Mouse (Mus musculus) G1E (cell line): Measurements from ENCODE around the gene Dpf3.

Experiments used
- CTCF ChIP-seq: IDR thresholded peaks from 2 replicates; pipeline ENCODE4 v1.5.1; 2012; ENCODE audit warnings: low read depth, low read length, inconsistent platforms, mixed read lengths
- GATA1 ChIP-seq: IDR thresholded peaks from 2 replicates; pipeline ENCODE4 v1.6.1; 2012; ENCODE audit warnings: borderline replicate concordance, low read length, inconsistent platforms, mixed read lengths
- POLR2AphosphoS5 ChIP-seq: IDR thresholded peaks from 2 replicates; pipeline ENCODE4 v1.6.1; 2012; ENCODE audit warnings: low read depth, low read length, inconsistent platforms; ENCODE audit not compliant: insufficient replicate concordance
- TAL1 ChIP-seq: conservative IDR thresholded peaks from 2 replicates; pipeline ENCODE4 v1.6.1; 2012; ENCODE audit warnings: low read depth, low read length, inconsistent platforms, mixed read lengths

DNA sequence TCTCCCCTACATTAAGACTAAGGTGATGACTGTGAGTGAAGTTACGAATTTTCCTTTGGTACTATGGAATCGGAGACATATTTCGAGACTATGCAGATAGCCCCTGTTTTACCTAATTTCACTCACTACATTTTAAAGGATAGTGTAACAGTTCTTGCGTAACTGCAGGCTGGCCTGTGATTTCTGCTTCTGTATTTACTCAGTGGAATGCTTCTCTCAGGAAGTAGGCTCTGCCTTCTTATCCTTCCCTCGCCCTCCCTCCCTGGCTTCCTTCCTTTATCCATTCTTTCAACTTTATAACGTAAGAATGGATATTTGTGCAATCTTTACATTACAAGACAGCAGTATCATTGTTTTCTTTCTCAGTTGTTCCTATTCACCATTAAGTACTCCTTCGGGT, 266.6 kb downstream of the Dpf3 start:
- TF ChIP-seq CTCF (no peak), TAL1 (no peak), GATA1 (no peak), POLR2AphosphoS5 (no peak)
